Mouse (Mus musculus): ENCODE data around the gene Cyb5d1. TPM values are rescaled to one million over a fixed set of nuclear protein-coding genes. Genes with fewer than 3 reads are reported as not detected.

The Cyb5d1 gene
- total RNA-seq, 2 experiments from 2014 or later = 25.2 to 32.7 TPM

DNA sequence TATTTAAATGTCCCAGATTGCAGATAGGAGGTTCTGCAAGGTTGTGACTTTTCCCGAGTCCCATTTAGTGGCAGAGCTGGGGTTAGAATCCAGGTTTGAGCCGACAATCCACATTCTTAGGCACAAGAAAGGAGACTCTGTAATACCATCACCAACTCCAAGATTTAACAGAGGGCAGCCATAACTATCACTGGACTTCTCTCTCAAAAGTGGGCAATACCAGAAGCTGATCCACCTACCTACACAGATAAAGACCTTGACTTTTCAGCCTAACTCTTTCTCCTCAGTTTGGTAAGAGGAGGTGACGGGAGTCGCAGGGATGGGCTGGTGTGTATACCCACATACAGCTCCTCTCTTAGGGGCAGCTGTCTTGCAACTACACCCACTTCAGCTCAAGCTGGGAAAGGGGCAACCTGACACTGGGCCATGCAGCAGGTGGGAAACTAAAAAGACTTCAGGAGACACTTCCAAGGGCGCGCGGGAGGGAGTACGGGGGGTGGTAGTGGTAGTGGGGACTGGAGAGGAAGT lies 21.6 kb upstream of the Cyb5d1 start:
- ATAC-seq (replicated peaks; ENCODE audit: poor library complexity, severe bottlenecking) = no peak

DNA sequence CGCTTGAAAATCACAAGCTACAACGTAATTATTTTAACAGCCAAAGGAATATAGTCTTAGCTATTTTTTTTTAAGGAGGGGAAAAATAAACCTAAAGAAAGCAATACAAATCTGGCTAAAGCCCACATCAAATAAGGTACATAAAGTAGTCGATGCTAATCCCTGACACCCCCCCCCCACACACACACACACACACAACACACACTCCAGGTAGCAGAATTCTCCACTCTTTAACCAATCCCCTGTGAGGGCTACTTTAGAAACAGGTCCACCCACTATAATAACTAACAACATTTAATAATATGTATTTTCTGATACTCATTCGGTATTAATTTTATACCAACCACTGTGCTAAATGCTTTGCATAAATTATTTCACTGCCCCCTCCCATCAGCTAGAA lies 21.1 kb upstream of the Cyb5d1 start:
- no peak for ATAC-seq (replicated peaks; ENCODE audit: poor library complexity, severe bottlenecking)

DNA sequence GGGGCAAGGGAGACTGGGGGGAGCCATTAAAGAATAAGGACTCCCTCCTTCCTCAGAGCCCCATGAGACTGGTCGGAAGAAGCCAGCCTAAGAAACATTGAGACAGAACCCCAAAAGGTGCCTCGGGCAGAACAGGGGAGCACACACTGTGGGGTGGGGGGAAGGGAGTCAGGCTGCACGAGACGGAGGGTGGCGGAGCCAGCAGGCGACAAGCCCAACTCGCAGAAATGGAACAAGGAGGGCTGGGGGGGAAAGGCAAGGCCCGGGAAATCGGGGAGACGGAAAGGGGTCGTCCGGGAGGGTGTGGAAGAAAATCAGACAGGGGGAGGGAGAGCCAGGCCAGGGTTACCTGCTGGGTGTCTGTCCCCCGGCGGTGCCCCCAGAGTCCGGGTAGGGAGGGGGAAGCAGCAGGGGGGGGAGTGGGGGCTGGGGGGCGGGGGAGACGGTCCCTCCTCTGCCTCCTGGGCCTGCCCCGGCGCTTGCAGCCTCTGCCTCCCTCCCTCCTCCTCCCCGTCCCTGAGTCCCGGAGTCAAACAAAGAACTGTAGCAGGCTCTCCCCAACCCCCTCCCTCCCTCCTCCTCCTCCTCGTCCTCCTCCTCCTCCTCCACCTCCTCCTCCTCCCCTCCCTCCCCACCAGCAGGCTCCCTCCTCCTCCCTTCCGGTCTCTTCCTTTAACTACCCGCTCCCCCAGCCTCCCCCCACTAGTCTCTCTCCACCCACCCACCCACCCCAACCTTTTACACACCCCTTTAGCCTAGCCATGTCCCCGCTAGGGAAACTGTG lies 20.4 kb upstream of the Cyb5d1 start:
- no peak for ATAC-seq (replicated peaks; ENCODE audit: poor library complexity, severe bottlenecking)

DNA sequence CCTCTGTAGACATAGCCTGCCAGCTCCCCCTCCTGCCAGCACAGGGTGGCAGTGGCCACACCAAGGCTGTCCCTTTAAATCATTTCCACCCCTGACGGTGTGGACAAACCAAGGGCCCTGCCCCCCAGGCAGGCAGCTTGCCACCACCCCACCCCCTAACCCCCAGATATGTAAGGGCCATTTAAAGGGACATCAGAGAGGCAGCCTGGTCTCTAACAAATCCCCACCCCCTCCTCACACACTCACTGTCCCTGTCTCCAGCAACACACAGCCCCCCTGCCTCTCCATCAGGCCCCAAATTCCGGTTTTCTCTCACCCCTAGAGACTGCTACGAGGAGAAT lies 19.9 kb upstream of the Cyb5d1 start:
- ATAC-seq (replicated peaks; ENCODE audit: poor library complexity, severe bottlenecking) = no peak

DNA sequence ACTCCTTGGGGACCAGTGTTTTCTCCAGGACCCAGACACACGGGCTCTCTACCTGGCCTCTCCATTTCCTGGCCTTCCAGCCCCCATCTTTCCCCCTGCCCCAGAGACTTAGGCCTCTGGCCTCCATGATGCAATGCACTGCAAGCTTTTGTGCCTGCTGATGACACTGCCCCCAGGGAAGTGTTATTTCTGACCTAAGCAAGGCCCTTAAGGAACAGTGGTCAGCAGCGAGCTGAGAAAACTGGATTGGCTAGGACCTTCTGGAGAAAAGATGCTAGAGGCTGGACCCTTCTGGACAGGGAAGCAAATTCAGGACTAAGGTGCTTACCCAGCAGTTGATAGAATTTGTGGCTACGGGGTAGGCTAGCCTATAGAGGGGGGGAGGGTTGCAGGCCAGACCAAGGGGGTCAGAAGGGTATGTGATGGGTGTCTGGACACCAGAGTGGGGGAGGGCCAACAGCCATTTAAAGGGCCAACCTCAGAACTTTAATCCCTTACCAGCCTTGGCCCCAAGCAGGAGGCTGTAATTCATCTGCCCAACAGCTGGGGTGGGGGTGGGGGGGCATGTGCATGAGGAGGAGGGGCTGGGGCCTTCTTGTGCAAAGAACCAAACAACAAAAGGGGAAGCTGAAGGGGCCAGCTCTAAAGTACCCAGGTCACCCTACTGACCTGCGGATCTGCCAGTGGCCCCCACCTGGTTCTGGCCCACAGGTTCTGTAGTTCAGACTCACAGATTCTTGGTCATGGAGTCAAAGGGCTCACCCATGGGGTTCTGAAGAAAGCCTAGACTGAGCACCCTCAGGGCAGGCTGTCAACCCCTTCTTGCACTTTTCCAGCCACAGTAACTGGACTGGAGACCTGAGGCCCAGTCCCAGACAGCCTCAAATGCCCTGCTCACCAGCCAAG lies 19.2 kb upstream of the Cyb5d1 start:
- ATAC-seq (replicated peaks; ENCODE audit: poor library complexity, severe bottlenecking) = no peak

DNA sequence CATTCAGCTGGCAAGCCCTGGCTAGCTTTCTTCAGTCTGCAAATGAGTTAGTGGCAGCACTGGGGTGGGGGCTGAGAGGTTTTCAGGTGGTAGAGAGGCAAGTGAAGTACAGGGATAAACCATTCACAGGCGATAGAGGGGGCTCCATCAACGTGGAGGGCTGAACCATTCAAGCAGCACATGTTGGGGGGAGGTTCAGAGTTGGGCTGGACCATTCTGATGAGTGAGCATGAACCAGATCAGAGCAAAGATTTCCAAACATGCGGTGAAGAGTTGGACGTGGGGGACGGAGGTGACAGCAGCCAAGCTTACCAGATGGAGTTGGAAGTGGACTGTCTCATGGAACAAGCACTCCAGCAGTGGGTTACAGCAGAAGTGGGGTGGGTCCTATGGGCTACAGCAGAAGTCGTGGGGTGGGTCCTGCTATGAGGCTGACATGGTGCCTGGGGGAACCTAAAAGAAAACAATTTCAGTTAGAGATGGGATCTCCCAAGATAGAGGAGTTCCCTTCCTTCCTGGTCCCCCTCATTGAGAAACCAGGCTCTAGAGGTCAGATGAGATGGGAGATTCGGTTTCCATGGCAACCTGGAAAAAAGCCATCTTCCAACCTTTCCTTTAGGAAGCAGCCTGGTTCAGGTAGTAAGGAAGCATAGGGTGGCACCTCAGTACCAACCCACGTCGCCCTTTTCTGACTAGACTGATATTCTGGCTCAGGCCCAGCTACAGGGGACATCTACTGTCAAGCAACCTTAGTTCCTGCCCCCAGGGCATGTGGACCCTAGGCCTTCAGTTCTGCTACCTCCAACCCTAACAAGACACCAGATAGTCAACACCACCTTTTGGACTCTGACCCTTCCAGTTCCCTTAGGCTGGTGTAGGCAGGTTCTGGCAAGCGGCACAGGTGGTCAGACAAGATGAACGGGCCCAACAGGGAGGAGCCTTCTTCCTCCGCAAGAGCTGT lies 18.1 kb upstream of the Cyb5d1 start, which contains the start of gene Kdm6b:
Gene Kdm6b (minus strand): TSS at position 455 of the 961 bp plus-strand sequence.
- no peak for ATAC-seq (replicated peaks; ENCODE audit: poor library complexity, severe bottlenecking)

DNA sequence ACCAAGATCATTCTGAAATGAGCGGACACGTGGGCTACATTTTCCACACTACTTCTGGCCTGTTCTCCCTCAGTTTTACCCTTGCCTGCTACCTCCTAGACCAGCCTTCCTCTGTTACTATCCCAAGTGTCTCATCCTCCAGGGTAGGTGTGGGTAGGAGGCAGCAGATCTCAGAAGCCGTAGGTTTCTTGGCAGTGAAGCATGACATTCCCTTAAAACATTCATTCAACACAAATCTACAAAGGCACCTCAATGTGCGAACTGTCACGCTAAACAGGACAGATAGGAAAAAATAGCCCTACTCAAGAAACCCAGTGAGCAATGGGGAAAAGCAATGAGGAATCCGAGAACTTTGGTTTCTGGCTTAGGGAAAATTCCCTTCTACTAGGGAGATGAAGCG lies 17.1 kb upstream of the Cyb5d1 start:
- ATAC-seq (replicated peaks; ENCODE audit: poor library complexity, severe bottlenecking) = no peak

DNA sequence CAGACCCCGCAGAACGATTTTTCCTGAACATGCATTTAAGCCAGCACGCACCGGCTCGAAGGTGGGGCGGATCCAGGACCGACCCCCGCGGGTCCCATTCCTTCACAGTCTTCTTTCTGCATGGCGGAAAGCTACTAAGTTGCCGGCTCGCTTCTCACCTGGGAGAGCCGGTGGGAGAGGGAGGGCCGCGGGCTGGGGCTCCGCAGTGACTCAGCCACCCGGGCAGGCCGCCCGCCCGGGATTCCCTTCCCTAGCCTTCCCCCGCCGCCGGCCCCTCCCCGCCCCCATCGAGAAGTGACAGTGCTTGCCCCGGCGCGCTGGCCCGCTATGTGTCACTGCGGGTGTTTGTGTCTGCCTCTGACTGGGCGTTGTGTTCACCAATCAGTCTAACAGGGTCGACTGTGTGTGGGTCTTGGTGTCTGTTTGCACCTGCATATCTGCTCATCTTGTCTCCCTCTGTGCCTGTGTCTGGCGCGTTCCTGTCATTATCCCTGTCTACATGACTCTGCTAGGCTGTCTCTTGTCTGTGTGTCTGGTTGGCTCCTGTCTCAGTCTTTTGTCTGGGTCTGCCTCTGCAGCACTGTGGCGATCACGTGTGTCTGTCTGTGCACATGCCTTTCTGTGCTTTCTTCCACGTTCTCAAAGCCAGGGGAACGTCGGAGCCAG lies 16.2 kb upstream of the Cyb5d1 start:
- ATAC-seq (replicated peaks; ENCODE audit: poor library complexity, severe bottlenecking) = peak; percentile 1; the same call in 1 of the 2 replicates

DNA sequence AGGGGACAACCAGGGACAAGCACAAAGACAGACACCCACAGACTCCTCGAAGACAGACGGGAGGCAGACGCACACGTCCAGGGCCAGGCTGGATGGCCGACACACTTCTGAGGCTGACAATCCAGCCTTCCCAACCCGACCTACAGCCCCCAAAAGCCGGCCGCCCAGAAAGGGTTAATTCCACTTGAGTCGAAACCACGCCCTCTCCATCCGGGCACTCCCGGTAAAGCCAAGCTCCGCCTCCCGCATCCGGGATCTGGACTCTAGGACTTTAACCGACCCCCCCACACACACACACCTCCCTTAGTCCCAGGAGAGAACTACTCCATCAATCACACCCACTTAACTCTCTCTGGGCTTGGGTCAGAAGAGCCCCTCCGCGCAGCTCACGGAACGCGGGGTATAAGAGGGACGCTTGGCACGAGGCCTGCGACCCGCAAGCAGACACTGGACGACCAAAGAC lies 15.7 kb upstream of the Cyb5d1 start:
- peak; percentile 16 for ATAC-seq (replicated peaks; ENCODE audit: poor library complexity, severe bottlenecking)

DNA sequence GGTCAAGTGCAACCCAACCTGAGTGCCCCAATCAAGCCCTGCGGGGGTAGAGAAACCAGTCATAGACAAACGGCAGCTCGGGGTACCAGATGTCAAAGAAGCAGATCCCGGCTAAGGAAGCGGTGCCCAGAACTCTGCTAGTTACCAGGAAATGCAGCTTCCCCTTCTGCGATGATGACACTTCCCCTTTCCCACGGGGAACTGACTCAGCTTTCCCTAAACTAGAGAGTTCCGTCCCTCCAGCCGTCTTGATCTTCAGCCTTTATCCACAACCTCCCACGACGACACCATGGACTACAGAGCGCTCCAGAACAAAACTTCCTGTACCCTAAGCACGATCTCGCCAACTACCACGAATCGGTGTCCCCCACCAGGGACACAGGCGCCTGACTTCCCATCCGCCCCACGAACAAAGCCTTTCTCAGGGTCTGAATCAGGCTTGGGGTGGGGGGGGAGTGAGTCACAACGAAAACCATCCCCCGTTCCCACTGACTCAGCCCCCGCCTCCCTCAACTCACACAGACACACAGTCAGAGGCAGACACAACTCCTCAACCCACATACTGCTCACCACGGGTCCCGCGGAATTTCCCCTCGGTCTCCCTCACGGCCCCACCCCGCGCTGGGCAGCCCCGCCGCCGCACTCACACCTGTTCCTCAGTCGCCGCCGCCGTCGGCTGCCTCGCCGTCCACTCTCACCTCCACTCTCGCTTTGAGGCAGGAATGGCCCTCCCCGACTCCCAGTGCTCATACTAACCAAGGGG lies 15.1 kb upstream of the Cyb5d1 start:
- peak; percentile 28 for ATAC-seq (replicated peaks; ENCODE audit: poor library complexity, severe bottlenecking)

DNA sequence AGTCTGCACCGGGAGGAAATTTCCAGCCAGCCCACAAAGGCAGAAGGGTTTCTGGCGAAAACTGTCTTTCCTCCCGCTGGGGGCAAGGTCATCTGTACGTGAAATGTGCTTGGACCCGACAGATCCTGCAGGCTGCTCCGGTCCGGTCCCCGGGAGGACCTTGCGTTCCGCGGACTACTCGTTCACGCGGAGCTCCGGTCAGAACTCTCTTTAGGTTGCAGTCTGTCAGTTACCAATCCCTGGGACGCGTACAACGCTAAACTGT lies 14.5 kb upstream of the Cyb5d1 start:
- ATAC-seq (replicated peaks; ENCODE audit: poor library complexity, severe bottlenecking) = no peak

DNA sequence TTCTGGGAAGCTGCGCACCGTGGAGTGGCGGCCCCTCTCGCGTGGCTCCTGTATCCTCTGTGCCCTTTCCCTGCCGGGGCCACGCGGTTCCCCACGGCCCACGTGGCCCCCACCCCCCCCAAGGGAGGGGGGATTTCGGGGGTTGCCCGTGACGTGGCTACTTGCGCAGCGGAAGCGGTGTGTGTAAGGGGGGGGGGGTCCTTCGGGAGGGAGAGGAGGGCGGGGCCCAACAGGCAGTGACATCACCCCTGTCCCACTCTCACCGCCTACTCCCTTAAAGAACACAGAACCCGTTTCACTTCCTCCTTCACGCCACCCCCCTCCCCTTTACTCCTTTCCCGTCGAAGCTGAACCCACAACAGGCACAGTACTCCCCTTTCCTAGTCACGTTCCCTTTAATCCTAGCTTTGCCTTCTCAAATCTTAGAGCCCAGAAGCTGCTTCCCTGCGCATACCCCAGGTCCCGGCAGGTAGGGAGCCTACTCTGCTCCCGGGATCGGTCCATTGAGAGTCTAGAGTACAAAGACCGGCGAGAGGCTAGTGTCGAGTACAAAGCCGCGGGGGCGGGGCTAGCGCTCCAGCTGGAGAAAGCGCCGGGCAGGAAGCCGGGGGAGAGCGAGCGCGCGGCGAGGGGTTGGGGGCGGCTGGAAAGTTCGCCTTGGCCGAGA lies 14.1 kb upstream of the Cyb5d1 start:
- ATAC-seq (replicated peaks; ENCODE audit: poor library complexity, severe bottlenecking) = peak; percentile 34

DNA sequence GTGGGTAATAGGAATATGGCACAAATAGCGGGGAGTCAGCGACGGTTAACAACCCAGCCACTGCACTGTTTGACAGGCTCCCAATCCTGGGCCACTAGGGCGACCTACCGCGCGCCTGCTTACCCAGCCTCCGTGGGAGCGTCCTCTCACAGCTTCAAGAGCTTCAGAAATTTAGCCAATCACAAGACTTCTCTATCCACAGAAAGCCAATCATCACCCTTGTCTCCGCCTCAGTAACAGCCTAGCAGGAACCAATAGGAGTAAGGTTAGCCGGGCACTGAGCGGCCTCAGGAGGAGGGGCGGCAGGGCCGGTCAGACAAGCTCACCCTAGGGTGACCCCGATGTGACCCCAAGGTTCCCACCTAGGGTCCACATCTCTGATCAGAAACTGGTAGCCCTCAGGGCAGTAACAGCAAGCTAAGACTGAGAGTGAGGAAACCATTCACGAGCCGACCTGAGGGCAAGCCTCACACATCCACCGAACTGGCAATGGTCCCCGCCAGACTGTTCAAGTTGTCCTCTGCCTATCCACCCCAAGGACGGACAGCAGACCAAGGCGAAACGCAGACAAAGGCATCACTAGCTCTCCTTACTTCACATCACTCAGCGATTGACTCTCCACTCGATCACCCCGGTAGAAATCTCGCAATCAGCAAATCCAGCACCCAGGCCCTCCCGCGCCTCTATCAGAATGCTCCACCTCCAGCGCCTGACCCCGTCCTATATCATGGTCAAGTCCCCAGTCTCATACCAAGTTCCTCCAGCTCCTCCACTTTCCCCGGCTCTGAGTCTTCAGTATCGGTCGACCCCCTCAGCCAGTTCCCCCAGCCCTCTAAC lies 13.3 kb upstream of the Cyb5d1 start:
- ATAC-seq (replicated peaks; ENCODE audit: poor library complexity, severe bottlenecking) = peak; percentile 45

DNA sequence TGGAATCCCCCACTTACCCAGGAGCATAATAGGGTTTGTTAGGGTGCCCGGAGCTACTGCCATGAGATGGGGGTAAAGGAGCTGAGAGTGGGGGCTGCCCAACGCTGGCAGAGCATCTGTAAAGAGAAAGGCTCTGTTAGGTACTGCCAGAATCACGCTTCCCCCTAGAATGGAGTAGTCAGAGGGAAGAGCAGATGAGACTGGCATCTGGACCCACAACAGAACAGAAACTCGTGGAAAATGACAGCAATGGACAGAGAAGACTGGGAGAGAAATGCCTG lies 12.2 kb upstream of the Cyb5d1 start:
- ATAC-seq (replicated peaks; ENCODE audit: poor library complexity, severe bottlenecking) = no peak

DNA sequence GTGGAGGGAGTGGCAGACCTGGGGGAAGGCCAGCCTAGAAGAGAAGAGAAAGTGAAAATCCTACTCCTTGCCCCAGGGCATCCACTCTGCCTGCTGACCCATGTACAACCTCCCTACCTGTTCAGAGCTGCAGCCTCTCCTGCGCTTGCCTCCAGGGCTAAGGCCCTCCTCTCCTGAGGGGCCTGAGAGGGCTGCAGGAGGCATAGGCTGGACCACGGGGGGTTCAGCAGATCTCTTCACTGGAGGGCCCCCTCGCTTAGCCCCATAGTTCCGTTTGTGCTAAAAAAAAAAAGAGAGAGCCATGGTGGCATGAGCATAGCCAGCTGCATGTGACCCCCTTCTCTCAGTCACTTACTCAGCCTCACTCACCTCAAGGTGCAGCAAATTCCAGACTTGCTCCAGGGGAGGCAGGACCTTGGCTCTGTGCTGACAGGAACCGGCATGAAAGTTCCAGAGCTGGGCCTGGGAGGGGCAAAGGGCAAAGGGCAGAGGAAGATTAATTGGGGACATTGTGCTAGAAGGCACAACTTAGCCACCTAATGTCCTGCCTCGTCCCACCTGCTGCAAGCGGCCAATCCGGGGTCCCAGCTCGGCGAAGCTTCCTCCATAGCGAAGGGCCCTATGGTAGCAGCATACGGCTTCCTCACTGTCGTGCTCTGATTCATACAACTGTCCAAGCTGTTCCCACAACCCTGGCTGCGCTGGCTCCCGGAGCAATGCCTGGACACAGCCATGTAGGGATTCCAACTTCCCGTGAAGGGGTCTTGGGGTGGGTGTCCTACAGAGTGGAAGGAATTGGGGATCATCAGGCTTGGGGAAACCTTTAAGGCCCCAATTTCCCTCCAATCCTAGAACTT lies 11.7 kb upstream of the Cyb5d1 start:
- no peak for ATAC-seq (replicated peaks; ENCODE audit: poor library complexity, severe bottlenecking)

DNA sequence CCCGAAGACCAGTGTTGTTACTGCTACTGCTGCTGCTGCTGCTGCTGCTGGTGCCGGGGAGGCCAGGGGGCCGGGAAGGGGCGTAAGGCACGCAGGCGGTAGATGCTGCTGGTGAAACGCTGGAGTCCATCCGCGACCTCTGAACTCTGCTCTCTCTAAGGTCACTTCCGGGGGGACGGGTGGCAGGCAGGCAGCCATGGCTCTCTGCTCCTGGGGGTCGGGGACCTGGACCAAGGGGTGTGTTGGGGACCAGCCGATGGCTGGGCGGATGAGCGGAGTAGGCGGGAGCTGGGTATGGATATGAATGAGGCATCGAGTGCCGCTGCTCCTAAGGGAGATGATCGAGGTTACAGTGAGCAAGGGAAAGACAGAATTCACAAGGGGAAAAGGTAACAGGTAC lies 10.9 kb upstream of the Cyb5d1 start:
- ATAC-seq (replicated peaks; ENCODE audit: poor library complexity, severe bottlenecking) = no peak

All from granulocyte monocyte progenitor cell, adult 5-6 weeks (primary cell).